Mouse (Mus musculus) liver, adult 2 months (tissue): ENCODE results near the gene Qsox2.

Source experiments
- CTCF ChIP-seq: fragments of 200-500 bp; IDR thresholded peaks from 2 replicates; pipeline ENCODE4 v1.5.1; 2011; ENCODE audit warnings: low read depth, low read length, control low read depth
- POLR2A ChIP-seq: fragments of 200-500 bp; IDR thresholded peaks from 2 replicates; pipeline ENCODE4 v1.6.1; 2011; ENCODE audit warnings: low read length, control low read depth; ENCODE audit not compliant: insufficient read depth; ENCODE audit errors: extremely low read depth

- TF ChIP-seq POLR2A (no peak), CTCF (no peak)
Observed at GRCm38 (mm10) chr2:26202849-26203475, 34.4 kb downstream of the Qsox2 start.
